Mouse (Mus musculus): Measurements from ENCODE around the gene 1700020L24Rik.

DNA sequence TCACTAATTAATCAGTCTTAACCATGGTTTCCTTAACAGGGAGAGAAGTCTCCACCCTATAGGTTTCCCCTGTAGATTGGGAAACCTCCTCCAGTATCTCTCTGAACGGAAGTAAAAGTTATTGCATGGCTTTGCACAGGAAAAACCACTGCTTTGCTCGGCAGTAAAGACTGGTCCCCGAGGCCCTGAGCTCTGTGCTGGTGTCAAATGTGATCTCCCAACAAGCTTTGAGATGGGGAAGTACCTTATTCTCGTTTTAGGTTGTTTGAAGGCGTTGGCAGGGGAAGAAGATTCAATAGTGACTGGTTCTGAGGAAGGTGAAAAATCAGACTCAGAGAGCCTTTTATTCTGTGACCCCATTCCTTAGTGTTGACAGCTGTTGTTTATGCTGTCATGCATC, 38.8 kb upstream of the 1700020L24Rik start:
- TF ChIP-seq POLR2A (IDR thresholded peaks at IDR 0.05; ENCODE audit: extremely low read depth, insufficient read depth, low read length) (no peak), CTCF (IDR thresholded peaks at IDR 0.05; ENCODE audit: extremely low read depth, insufficient read depth, low read length) (no peak)
